Mouse (Mus musculus): ENCODE results near the gene Lemd1.

GRCm38 (mm10) chr1:132196337-132196736, 5.1 kb downstream of the Lemd1 start:
- TF ChIP-seq POLR2A (IDR thresholded peaks at IDR 0.05; ENCODE audit: low read depth, low read length) (no peak), ZNF384 (IDR thresholded peaks at IDR 0.05; ENCODE audit: low read depth, low read length) (no peak), EP300 (IDR thresholded peaks at IDR 0.05; ENCODE audit: low read length) (no peak), CTCF (conservative IDR thresholded peaks at IDR 0.05 in 1 of 2, IDR thresholded peaks at IDR 0.05 in 1 of 2; ENCODE audit: low read depth in 2 of 2, low read length in 2 of 2) (no peak), BHLHE40 (IDR thresholded peaks at IDR 0.05; ENCODE audit: low read depth, low read length) (no peak), TBP (conservative IDR thresholded peaks at IDR 0.05; ENCODE audit: low read depth, low read length) (no peak), HCFC1 (IDR thresholded peaks at IDR 0.05; ENCODE audit: low read depth, low read length) (no peak), UBTF (IDR thresholded peaks at IDR 0.05; ENCODE audit: low read depth, low read length) (no peak), CHD2 (IDR thresholded peaks at IDR 0.05; ENCODE audit: low read length) (no peak), USF1 (IDR thresholded peaks at IDR 0.05; ENCODE audit: low read depth, low read length) (no peak), ZC3H11A (IDR thresholded peaks at IDR 0.05; ENCODE audit: low read depth, low read length) (no peak), CHD1 (IDR thresholded peaks at IDR 0.05; ENCODE audit: low read depth, low read length) (no peak)
